Mouse (Mus musculus) cerebellum, adult 2 months (tissue): ENCODE results near the gene Repin1.

ENCODE experiments used
- CTCF ChIP-seq: fragments of 200-500 bp; IDR thresholded peaks from 2 replicates; pipeline ENCODE4 v1.5.1; 2011; ENCODE audit warnings: low read depth, mild to moderate bottlenecking, control low read depth, low read length, moderate library complexity, borderline replicate concordance; ENCODE audit not compliant: insufficient read depth
- POLR2A ChIP-seq: fragments of 200-500 bp; IDR thresholded peaks from 2 replicates; pipeline ENCODE4 v1.6.1; 2011; ENCODE audit warnings: low read length, control low read depth, borderline replicate concordance; ENCODE audit not compliant: insufficient read depth

GRCm38 (mm10) chr6:48628377-48628776 lies 34.7 kb downstream of the Repin1 start:
- TF ChIP-seq CTCF = no peak
- no peak for TF ChIP-seq POLR2A
